Mouse (Mus musculus) layer of hippocampus, adult 2 months (tissue): ENCODE results near the gene Dnah3. TPM values are rescaled to one million over a fixed set of nuclear protein-coding genes. Genes with fewer than 3 reads are reported as not detected.
A peak's percentile ranks its signal among the peaks of the same experiment; 100 is the strongest.

Experiments used
- DNase-seq, 2 experiments: peaks; one replicate each; pipeline ENCODE4 v3.0.0; 2022; ENCODE audit warnings: low spot score in 2 of 2
- H3K27ac ChIP-seq: fragments of 200-600 bp; 2 replicates; pipeline ENCODE4 v1.8.1; 2022
- H3K4me3 ChIP-seq: fragments of 200-600 bp; 2 replicates; pipeline ENCODE4 v1.8.1; 2022; ENCODE audit warnings: mild to moderate bottlenecking
- CTCF ChIP-seq: fragments of 200-600 bp; conservative IDR thresholded peaks from 2 replicates; pipeline ENCODE4 v1.8.1; 2022; ENCODE audit warnings: antibody characterized with exemption, mild to moderate bottlenecking, moderate library complexity
- total RNA-seq, 2 experiments: library from RNA; stranded (reverse); gene quantifications; 2 replicates each; pipeline ENCODE4 v1.2.3; 2021

Dnah3 gene
- total RNA-seq, 2 experiments from 2014 or later = 0.12 to 0.59 TPM

- no peak for TF ChIP-seq CTCF
- peak; percentile 48 to 55 for DNase-seq
- peak within 1 kb of the TSS; percentile 68 for H3K27ac ChIP-seq
- H3K4me3 ChIP-seq = peak within 1 kb of the TSS; percentile 63
Measured at GRCm38 (mm10) chr7:120102164-120102972, 7.3 kb upstream of the Dnah3 start, which contains the start of gene Tmem159. Gene Tmem159, plus strand, starts transcription at chr7:120102353.

- TF ChIP-seq CTCF = peak; percentile 79
- peak; percentile 54 to 74 for DNase-seq
- Histone ChIP-seq H3K27ac (no peak overlapping the region), H3K4me3 (no peak overlapping the region)
Measured at GRCm38 (mm10) chr7:120098403-120098802, 3.3 kb upstream of the Dnah3 start.

- Histone ChIP-seq H3K4me3 (no peak overlapping the region), H3K27ac (no peak overlapping the region)
- peak; percentile 55 to 67 for DNase-seq
- peak; percentile 74 for TF ChIP-seq CTCF
Measured at GRCm38 (mm10) chr7:120097845-120098244, 2.8 kb upstream of the Dnah3 start.

GRCm38 (mm10) chr7:120094216-120094615 is 864 bp downstream of the Dnah3 start:
- DNase-seq = no peak
- no peak overlapping the region for H3K27ac ChIP-seq
- TF ChIP-seq CTCF = no peak
- no peak overlapping the region for H3K4me3 ChIP-seq

GRCm38 (mm10) chr7:120093033-120093432 is 2.0 kb downstream of the Dnah3 start:
- TF ChIP-seq CTCF = no peak
- no peak for DNase-seq
- Histone ChIP-seq H3K4me3 (no peak overlapping the region), H3K27ac (no peak overlapping the region)

GRCm38 (mm10) chr7:120080177-120080576 is 14.9 kb downstream of the Dnah3 start:
- no peak overlapping the region for H3K4me3 ChIP-seq
- TF ChIP-seq CTCF = no peak
- H3K27ac ChIP-seq = no peak overlapping the region
- no peak for DNase-seq

GRCm38 (mm10) chr7:120069164-120069563 is 25.9 kb downstream of the Dnah3 start:
- no peak overlapping the region for H3K27ac ChIP-seq
- no peak for DNase-seq
- no peak overlapping the region for H3K4me3 ChIP-seq

GRCm38 (mm10) chr7:120068114-120068513 is 27.0 kb downstream of the Dnah3 start:
- H3K4me3 ChIP-seq = no peak overlapping the region
- H3K27ac ChIP-seq = no peak overlapping the region
- no peak for DNase-seq
- no peak for TF ChIP-seq CTCF

More at GRCm38 (mm10) chr7:120069164-120069563, 25.9 kb downstream of the Dnah3 start:
- no peak for TF ChIP-seq CTCF

GRCm38 (mm10) chr7:120064045-120064444 is 31.0 kb downstream of the Dnah3 start:
- H3K27ac ChIP-seq = no peak overlapping the region
- no peak for DNase-seq
- peak; percentile 67 for TF ChIP-seq CTCF
- no peak overlapping the region for H3K4me3 ChIP-seq

- DNase-seq = peak in 1 of 2 experiments; percentile 22
- TF ChIP-seq CTCF = peak; percentile 78
- no peak overlapping the region for H3K4me3 ChIP-seq
- no peak overlapping the region for H3K27ac ChIP-seq
Measured at GRCm38 (mm10) chr7:120055479-120055878, 39.6 kb downstream of the Dnah3 start.

- no peak overlapping the region for H3K4me3 ChIP-seq
- TF ChIP-seq CTCF = no peak
- no peak for DNase-seq
- no peak overlapping the region for H3K27ac ChIP-seq
Measured at GRCm38 (mm10) chr7:120054016-120054415, 41.1 kb downstream of the Dnah3 start.

GRCm38 (mm10) chr7:120050447-120050846 is 44.6 kb downstream of the Dnah3 start:
- Histone ChIP-seq H3K27ac (no peak overlapping the region), H3K4me3 (no peak overlapping the region)
- no peak for DNase-seq
- no peak for TF ChIP-seq CTCF

GRCm38 (mm10) chr7:120043990-120044389 is 51.1 kb downstream of the Dnah3 start:
- no peak overlapping the region for H3K27ac ChIP-seq

GRCm38 (mm10) chr7:120036422-120036821 is 58.7 kb downstream of the Dnah3 start:
- Histone ChIP-seq H3K27ac (peak overlapping the region; percentile 56; the same call in 1 of the 2 replicates), H3K4me3 (no peak overlapping the region)
- no peak for TF ChIP-seq CTCF
- peak in 1 of 2 experiments; percentile 11 for DNase-seq

More at GRCm38 (mm10) chr7:120043990-120044389, 51.1 kb downstream of the Dnah3 start:
- no peak overlapping the region for H3K4me3 ChIP-seq
- peak; percentile 43 for TF ChIP-seq CTCF
- no peak for DNase-seq
